Mouse (Mus musculus): ENCODE results near the gene Zfp74. TPM values are rescaled to one million over a fixed set of nuclear protein-coding genes. Genes with fewer than 3 reads are reported as not detected.
A peak's percentile ranks its signal among the peaks of the same experiment; 100 is the strongest.

The Zfp74 gene
- polyA plus RNA-seq, 1 experiment: not detected

- 89% methylated on average over 11 of the region's 11 CpGs for WGBS
- H3K27ac ChIP-seq (ENCODE audit: insufficient read depth, low read depth, low read length): no peak overlapping the region
- TF ChIP-seq CTCF (IDR thresholded peaks at IDR 0.05; ENCODE audit: insufficient read depth, low read depth, low read length) (no peak), POLR2A (IDR thresholded peaks at IDR 0.05; ENCODE audit: insufficient read depth, low read depth, low read length) (no peak)
These were observed 4.3 kb upstream of the Zfp74 start for GRCm38 (mm10) chr7:29958125-29958724.

GRCm38 (mm10) chr7:29956257-29956656 is 2.4 kb upstream of the Zfp74 start:
- no peak for TF ChIP-seq POLR2A (IDR thresholded peaks at IDR 0.05; ENCODE audit: insufficient read depth, low read depth, low read length)
- TF ChIP-seq CTCF (IDR thresholded peaks at IDR 0.05; ENCODE audit: insufficient read depth, low read depth, low read length): no peak
- 60% methylated on average over 10 of the region's 10 CpGs for WGBS
- Histone ChIP-seq H3K4me1 (ENCODE audit: control insufficient read depth, insufficient read depth, low read length) (no peaks in the 10 kb centered on the region), H3K4me3 (ENCODE audit: insufficient read depth, low read depth, low read length) (no peak overlapping the region), H3K27ac (ENCODE audit: insufficient read depth, low read depth, low read length) (no peak overlapping the region)

More at GRCm38 (mm10) chr7:29958125-29958724, 4.3 kb upstream of the Zfp74 start:
- H3K4me3 ChIP-seq (ENCODE audit: insufficient read depth, low read depth, low read length): no peak overlapping the region
- no peaks in the 10 kb centered on the region for H3K4me1 ChIP-seq (ENCODE audit: control insufficient read depth, insufficient read depth, low read length)

- Histone ChIP-seq H3K4me3 (ENCODE audit: insufficient read depth, low read depth, low read length) (no peak overlapping the region), H3K27ac (ENCODE audit: insufficient read depth, low read depth, low read length) (no peak overlapping the region), H3K4me1 (ENCODE audit: control insufficient read depth, insufficient read depth, low read length) (no peaks in the 10 kb centered on the region)
- TF ChIP-seq CTCF (IDR thresholded peaks at IDR 0.05; ENCODE audit: insufficient read depth, low read depth, low read length): peak; percentile 13; the same call in 1 of the 2 replicates
- TF ChIP-seq POLR2A (IDR thresholded peaks at IDR 0.05; ENCODE audit: insufficient read depth, low read depth, low read length): no peak
- WGBS: 10% methylated on average over 4 of the region's 4 CpGs
These were observed 842 bp upstream of the Zfp74 start for GRCm38 (mm10) chr7:29954731-29955130.

- no peaks in the 10 kb centered on the region for H3K4me1 ChIP-seq (ENCODE audit: control insufficient read depth, insufficient read depth, low read length)
- H3K4me3 ChIP-seq (ENCODE audit: insufficient read depth, low read depth, low read length): 0 out of 2 replicates have a peak overlapping the region, but pooled peaks have one; percentile 84
- 19% methylated on average over 10 of the region's 10 CpGs for WGBS
- H3K27ac ChIP-seq (ENCODE audit: insufficient read depth, low read depth, low read length): peak overlapping the region; percentile 72
- no peak for TF ChIP-seq CTCF (IDR thresholded peaks at IDR 0.05; ENCODE audit: insufficient read depth, low read depth, low read length)
- no peak for TF ChIP-seq POLR2A (IDR thresholded peaks at IDR 0.05; ENCODE audit: insufficient read depth, low read depth, low read length)
These were observed 803 bp downstream of the Zfp74 start for GRCm38 (mm10) chr7:29953086-29953485.

- Histone ChIP-seq H3K4me1 (ENCODE audit: control insufficient read depth, insufficient read depth, low read length) (no peaks in the 10 kb centered on the region), H3K27ac (ENCODE audit: insufficient read depth, low read depth, low read length) (no peak overlapping the region), H3K4me3 (ENCODE audit: insufficient read depth, low read depth, low read length) (no peak overlapping the region)
- WGBS: 20% methylated on average over 2 of the region's 2 CpGs
- TF ChIP-seq POLR2A (IDR thresholded peaks at IDR 0.05; ENCODE audit: insufficient read depth, low read depth, low read length) (no peak), CTCF (IDR thresholded peaks at IDR 0.05; ENCODE audit: insufficient read depth, low read depth, low read length) (no peak)
These were observed 9.7 kb downstream of the Zfp74 start for GRCm38 (mm10) chr7:29944201-29944600.

DNA sequence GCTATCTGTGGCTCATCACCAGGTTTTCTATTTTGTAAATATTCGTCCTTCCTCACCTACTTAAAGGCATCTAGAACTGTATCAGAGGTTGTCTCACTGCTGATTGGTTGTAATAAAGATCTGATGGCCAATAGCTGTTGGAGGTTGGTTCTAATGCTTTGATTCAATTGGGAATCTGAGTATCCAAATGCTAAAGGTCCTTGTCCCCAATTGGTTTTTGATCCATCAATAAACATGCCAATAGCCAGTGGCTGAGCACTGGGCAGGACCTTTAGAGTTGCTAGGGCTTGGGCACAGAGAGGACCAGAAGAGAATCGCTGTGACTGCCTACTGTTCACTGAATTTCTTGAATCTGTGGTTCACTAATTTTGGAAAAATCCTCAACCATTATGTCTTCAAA is 10.2 kb downstream of the Zfp74 start:
- Histone ChIP-seq H3K4me1 (ENCODE audit: control insufficient read depth, insufficient read depth, low read length) (no peaks in the 10 kb centered on the region), H3K4me3 (ENCODE audit: insufficient read depth, low read depth, low read length) (no peak overlapping the region), H3K27ac (ENCODE audit: insufficient read depth, low read depth, low read length) (no peak overlapping the region)
- TF ChIP-seq CTCF (IDR thresholded peaks at IDR 0.05; ENCODE audit: insufficient read depth, low read depth, low read length) (no peak), POLR2A (IDR thresholded peaks at IDR 0.05; ENCODE audit: insufficient read depth, low read depth, low read length) (no peak)
- WGBS: 76% methylated on average over 2 of the region's 2 CpGs

DNA sequence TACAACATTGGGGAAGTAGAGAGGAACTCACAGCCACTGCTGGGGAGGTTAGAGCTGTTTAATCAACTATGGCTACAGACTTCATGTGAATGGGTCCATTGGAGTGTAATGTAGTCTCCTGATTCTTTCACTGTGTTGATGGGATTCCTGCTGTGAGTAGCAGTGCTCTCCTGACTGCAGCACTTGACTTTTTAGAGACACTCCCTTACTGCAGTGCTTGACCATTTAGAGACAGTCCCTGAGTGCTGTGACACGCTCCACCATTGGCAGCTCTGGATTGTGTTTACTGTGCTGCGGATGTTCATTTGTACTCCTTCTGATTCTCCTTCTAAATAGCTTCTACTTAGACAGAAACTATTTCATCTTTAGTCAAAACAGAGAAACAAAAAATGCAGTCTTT is 11.1 kb downstream of the Zfp74 start:
- no peaks in the 10 kb centered on the region for H3K4me1 ChIP-seq (ENCODE audit: control insufficient read depth, insufficient read depth, low read length)
- H3K27ac ChIP-seq (ENCODE audit: insufficient read depth, low read depth, low read length): no peak overlapping the region
- TF ChIP-seq CTCF (IDR thresholded peaks at IDR 0.05; ENCODE audit: insufficient read depth, low read depth, low read length) (no peak), POLR2A (IDR thresholded peaks at IDR 0.05; ENCODE audit: insufficient read depth, low read depth, low read length) (no peak)
- 56% methylated on average over 2 of the region's 2 CpGs for WGBS
- H3K4me3 ChIP-seq (ENCODE audit: insufficient read depth, low read depth, low read length): no peak overlapping the region

- TF ChIP-seq CTCF (IDR thresholded peaks at IDR 0.05; ENCODE audit: insufficient read depth, low read depth, low read length): no peak
- no peak for TF ChIP-seq POLR2A (IDR thresholded peaks at IDR 0.05; ENCODE audit: insufficient read depth, low read depth, low read length)
- Histone ChIP-seq H3K4me3 (ENCODE audit: insufficient read depth, low read depth, low read length) (no peak overlapping the region), H3K4me1 (ENCODE audit: control insufficient read depth, insufficient read depth, low read length) (no peaks in the 10 kb centered on the region), H3K27ac (ENCODE audit: insufficient read depth, low read depth, low read length) (no peak overlapping the region)
- WGBS: 76% methylated on average over 11 of the region's 11 CpGs
These were observed 12.9 kb downstream of the Zfp74 start for GRCm38 (mm10) chr7:29941027-29941426.

DNA sequence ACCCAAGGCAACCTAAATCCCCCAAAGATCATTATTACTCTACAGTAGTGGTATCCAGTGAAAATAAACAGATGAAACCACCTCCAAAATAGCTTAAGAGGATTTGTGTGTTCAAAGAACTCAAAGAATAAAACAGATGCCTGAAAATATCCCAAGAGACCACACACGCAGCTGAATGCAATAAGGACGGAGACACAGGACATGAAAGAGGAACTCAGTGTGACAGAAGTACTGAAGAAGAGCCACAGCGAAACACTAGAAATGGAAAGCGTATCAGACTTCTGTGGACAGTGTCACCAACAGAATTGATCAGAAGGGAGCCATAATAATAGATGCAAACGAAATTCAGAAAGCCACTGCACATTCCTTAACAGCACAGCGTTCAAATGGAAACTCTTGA is 15.0 kb downstream of the Zfp74 start:
- Histone ChIP-seq H3K4me3 (ENCODE audit: insufficient read depth, low read depth, low read length) (no peak overlapping the region), H3K27ac (ENCODE audit: insufficient read depth, low read depth, low read length) (no peak overlapping the region), H3K4me1 (ENCODE audit: control insufficient read depth, insufficient read depth, low read length) (no peaks in the 10 kb centered on the region)
- no peak for TF ChIP-seq POLR2A (IDR thresholded peaks at IDR 0.05; ENCODE audit: insufficient read depth, low read depth, low read length)
- no peak for TF ChIP-seq CTCF (IDR thresholded peaks at IDR 0.05; ENCODE audit: insufficient read depth, low read depth, low read length)
- 91% methylated on average over 6 of the region's 6 CpGs for WGBS
